Mouse (Mus musculus): ENCODE results near the gene Olfr1220. TPM values are rescaled to one million over a fixed set of nuclear protein-coding genes. Genes with fewer than 3 reads are reported as not detected.

The Olfr1220 gene
- not detected in 2 replicates for polyA plus RNA-seq (2012; rRNA removed)

DNA sequence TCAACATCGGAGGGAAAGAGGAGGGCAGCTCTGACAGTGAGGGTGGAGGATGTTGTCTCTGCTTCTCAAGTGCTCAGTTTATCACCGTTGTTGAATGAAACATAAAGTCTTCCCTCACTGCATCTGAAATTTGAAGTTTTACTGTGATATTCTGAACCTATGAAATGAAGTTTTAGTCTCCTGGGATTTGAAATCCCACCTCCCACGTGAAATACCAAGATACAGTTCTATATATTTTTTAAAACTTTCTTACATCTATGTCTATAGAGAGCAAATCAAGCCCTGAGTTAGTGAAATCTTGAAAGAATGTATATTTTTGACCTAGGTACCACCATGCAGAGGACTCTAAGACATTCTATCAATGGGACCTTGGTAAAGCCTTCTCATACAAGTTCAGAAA lies at the start of gene Olfr1220:
Gene Olfr1220, minus strand, starts transcription at position 101 of the 400 bp plus-strand sequence.

DNA sequence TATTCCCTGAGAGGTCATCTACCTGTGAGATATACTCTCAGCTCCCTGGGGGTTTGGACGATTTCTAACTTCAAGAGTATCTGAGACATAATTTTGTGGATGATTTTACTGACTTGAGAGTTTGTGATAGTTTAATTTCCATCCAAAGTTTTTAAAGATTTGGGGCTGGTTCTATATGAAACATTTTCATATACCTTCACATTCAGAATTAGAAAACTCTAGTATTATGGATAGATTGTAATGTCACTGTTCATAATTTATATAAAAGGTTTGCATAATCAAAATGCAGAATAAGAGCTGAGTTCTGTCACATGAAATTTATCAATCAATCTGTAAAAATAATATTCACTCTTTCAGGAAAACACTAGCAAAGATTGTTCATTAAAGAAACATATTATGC lies 44.8 kb upstream of the Olfr1220 start, which contains the start of gene Olfr1223:
Gene Olfr1223, minus strand, starts transcription at position 101 of the 400 bp plus-strand sequence.

DNA sequence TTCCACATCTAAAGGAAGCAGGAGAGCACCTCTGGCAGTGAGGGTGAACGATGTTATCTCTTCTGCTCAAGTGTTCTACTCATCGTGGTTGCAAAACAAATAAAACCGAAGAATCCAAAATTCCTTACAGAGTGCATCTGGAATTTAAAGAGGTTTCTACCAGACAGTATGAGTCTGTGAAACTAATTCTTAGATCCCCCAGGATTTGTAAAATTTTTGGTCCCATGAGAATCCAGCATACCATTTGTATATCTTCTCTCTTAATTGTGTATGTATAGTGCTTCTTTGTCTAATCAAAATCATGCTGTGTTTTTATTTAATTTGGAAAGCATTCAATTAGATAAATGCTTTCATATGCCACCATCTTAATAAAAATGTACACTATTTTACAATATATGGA lies 26.3 kb upstream of the Olfr1220 start, which contains the start of gene Olfr1222:
Gene Olfr1222, minus strand, starts transcription at position 101 of the 400 bp plus-strand sequence.

DNA sequence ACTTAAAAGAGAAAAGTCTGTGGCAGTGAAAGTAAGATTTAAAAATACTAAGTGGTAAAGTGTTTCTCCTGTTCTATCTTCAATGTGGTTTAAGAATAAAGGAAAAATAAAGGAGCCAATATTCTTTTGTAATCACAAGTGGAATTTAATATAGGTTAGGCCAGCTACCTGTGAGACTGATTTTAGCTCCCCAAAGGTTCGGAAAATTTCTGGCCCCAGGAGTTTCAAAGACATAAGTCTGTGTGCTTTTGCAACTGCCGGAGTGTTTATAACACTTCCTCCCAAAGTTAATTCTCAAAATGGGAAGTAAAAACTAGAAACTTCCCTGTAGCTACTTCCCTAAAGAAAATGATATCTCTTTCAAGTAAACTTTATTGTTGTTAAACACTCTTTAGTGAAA lies 10.5 kb upstream of the Olfr1220 start, which contains the start of gene Olfr1221:
Gene Olfr1221, minus strand, starts transcription at position 101 of the 400 bp plus-strand sequence.

DNA sequence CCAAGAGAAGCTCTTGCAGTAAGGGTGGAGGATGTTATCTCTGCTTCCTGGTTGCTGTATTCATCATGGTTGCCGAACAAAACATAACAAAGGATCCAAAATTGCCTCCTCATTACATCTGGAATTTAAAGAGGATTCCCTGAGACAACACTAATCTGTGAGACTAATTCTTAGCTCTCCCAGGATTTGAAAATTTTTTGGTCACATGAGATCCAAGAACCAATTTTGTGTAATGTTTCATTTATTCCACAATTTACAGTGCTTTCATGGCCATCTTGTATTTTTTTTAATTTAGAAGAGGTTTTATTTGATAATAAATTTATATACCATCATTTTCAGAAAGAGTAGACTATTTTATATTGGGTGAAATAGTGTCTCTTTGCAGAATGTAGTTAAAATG lies 23.2 kb downstream of the Olfr1220 start, which contains the start of gene Olfr1219:
Gene Olfr1219, minus strand, starts transcription at position 101 of the 400 bp plus-strand sequence.

DNA sequence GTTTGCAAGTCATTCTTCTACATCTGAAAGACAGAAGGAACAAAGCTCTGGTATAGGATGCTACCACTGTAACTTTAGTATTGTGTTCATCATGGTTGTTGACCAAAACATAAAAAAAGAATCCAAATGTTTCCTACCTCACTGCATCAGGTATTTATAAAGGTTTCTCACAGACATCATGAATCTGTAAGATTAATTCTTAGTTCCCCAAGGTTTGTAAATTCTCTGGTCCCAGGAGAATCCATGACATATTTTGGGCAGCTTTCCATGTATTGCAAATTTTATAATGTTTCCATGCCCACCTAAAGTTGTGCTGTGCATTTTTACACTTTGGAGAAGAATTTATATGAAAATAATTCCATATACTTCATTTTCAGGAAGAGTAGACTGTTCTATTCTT lies 45.5 kb downstream of the Olfr1220 start, which contains the start of gene Olfr1218:
Gene Olfr1218, minus strand, starts transcription at position 101 of the 400 bp plus-strand sequence.

Other genes with a start within 250 kb of the Olfr1220 start
- gene Olfr1206, start 243.6 kb downstream of the Olfr1220 start, polyA plus RNA-seq (2012; rRNA removed) = not detected in 2 replicates
- not detected in 2 replicates for gene Olfr1208, start 204.5 kb downstream of the Olfr1220 start, polyA plus RNA-seq (2012; rRNA removed)
- not detected in 2 replicates for gene Olfr1209, start 191.7 kb downstream of the Olfr1220 start, polyA plus RNA-seq (2012; rRNA removed)
- gene Olfr1211, start 168.7 kb downstream of the Olfr1220 start, polyA plus RNA-seq (2012; rRNA removed) = not detected in 2 replicates
- not detected in 2 replicates for gene Olfr1212, start 152.9 kb downstream of the Olfr1220 start, polyA plus RNA-seq (2012; rRNA removed)
- not detected in 2 replicates for gene Gm13762, start 126.6 kb downstream of the Olfr1220 start, polyA plus RNA-seq (2012; rRNA removed)
- not detected in 2 replicates for gene Olfr1214, start 114.2 kb downstream of the Olfr1220 start, polyA plus RNA-seq (2012; rRNA removed)
- gene Olfr1215, start 99.9 kb downstream of the Olfr1220 start, polyA plus RNA-seq (2012; rRNA removed) = not detected in 2 replicates
- gene Olfr1216, start 88.5 kb downstream of the Olfr1220 start, polyA plus RNA-seq (2012; rRNA removed) = not detected in 2 replicates
- not detected in 2 replicates for gene Olfr1217, start 74.8 kb downstream of the Olfr1220 start, polyA plus RNA-seq (2012; rRNA removed)
- gene Olfr1218, start 45.6 kb downstream of the Olfr1220 start, polyA plus RNA-seq (2012; rRNA removed) = not detected in 2 replicates
- not detected in 2 replicates for gene Olfr1219, start 23.3 kb downstream of the Olfr1220 start, polyA plus RNA-seq (2012; rRNA removed)
- not detected in 2 replicates for gene Olfr1221, start 10.4 kb upstream of the Olfr1220 start, polyA plus RNA-seq (2012; rRNA removed)
- gene Olfr1222, start 26.2 kb upstream of the Olfr1220 start, polyA plus RNA-seq (2012; rRNA removed) = not detected in 2 replicates
- gene Olfr1223, start 44.7 kb upstream of the Olfr1220 start, polyA plus RNA-seq (2012; rRNA removed) = not detected in 2 replicates
- gene Olfr1224-ps1, start 57.3 kb upstream of the Olfr1220 start, polyA plus RNA-seq (2012; rRNA removed) = not detected in 2 replicates
- gene Olfr1225, start 67.8 kb upstream of the Olfr1220 start, polyA plus RNA-seq (2012; rRNA removed) = not detected in 2 replicates
- not detected in 2 replicates for gene Olfr1226, start 93.2 kb upstream of the Olfr1220 start, polyA plus RNA-seq (2012; rRNA removed)
- not detected in 2 replicates for gene Olfr1228, start 147.2 kb upstream of the Olfr1220 start, polyA plus RNA-seq (2012; rRNA removed)
- gene Olfr1229, start 181.2 kb upstream of the Olfr1220 start, polyA plus RNA-seq (2012; rRNA removed) = not detected in 2 replicates
- gene Olfr1230, start 190.4 kb upstream of the Olfr1220 start, polyA plus RNA-seq (2012; rRNA removed) = not detected in 2 replicates
- gene Olfr1231, start 200.2 kb upstream of the Olfr1220 start, polyA plus RNA-seq (2012; rRNA removed) = not detected in 2 replicates
- not detected in 2 replicates for gene Olfr1232, start 222.8 kb upstream of the Olfr1220 start, polyA plus RNA-seq (2012; rRNA removed)
- not detected in 2 replicates for gene Olfr1233, start 235.6 kb upstream of the Olfr1220 start, polyA plus RNA-seq (2012; rRNA removed)

Data from liver, embryonic 14 days (tissue).